Mouse (Mus musculus): ENCODE data around the gene Tomm40l.
A peak's percentile ranks its signal among the peaks of the same experiment; 100 is the strongest.

Tomm40l gene

DNA sequence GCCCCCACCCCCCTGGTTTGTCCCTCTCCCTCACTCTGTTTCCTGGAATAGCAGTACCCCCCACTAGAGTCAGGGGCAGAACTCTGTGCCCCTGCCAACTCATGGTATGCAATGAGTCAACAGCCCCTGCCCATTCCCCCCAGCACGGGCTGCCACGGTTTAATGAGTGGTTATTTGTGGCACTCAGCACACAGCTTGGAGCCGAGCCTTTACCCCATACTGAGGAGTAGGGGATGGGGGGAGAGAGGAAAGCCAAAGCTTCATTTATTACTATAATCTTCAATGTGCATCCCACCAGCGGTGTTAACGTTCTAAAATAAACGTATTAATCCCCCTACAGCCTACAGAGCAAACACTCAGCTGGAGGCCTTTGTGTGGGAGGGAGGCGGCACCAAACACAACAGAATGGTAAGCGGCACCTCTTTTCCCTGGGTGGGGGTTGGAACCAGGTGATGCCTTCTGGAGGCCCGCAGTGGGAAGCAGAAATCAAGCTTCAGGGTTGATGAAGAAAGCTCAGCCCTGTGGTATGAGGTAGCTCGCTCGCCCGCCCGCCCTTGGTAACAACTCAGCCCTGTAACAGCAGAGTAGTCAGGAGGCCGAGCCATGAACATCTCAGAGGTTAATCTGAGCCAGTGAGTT is 32.7 kb downstream of the Tomm40l start:
- no peak for DNase-seq

- DNase-seq, result no peak
Measured at GRCm38 (mm10) chr1:171189046-171189445, 33.3 kb downstream of the Tomm40l start.

DNA sequence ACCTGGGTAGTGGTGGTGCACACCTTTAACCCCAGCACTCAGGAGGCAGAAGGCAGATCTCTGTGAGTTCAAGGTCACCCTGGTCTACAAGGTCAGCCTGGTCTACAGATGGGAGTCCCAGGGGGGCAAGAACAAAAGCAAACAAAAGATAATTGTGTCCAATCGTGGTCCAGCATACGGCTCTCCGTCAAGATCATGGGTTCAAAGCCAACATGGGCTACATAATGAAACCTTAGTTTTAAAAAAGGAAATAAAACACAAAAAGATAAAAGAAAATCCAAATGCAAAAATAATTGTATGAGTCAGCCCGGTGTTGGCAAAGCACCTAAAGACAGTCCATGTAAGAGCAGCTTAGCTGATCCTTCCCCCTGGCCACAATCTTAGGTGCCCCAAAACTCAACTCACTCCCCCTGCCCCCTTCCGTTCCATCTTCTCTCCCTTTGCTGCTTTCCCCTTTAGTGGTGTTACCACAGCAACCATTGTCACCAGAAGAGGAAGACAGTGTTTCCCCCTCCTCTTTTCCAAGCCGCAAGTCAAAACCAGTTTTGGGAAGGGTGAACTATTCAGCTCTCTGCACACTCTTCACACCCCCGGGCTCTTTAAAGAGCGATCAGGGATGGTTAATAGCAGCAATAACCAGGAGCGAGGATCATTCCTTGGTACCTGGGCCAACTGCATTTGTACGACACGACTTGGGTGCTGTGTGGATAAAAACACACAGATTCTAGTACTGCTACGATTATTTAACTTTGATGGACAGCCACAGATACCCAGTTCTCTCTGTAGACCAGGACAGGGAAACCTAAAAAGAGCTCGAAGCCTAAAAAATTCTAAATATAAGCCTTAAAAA is 34.2 kb downstream of the Tomm40l start:
- DNase-seq, result no peak

DNA sequence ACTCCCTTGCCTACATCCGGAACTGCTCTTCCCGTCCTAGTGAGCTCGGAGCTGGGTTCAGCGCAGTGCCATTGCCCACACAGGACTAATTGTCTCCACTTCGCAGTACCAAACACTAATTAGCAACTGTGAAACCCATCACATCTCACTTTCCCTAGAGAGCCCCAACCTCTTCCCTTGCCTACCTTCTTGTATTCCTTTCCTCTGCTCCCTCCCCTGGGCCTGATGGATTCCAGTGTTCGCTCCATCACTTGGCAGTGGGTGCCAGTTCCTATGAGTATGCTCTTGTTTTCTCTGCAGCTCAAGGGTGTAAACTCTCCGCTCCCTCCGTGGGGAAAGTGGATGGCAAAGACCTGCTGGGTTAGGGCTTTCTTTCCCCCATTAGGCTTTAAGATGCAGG is 36.7 kb downstream of the Tomm40l start:
- no peak for DNase-seq

DNA sequence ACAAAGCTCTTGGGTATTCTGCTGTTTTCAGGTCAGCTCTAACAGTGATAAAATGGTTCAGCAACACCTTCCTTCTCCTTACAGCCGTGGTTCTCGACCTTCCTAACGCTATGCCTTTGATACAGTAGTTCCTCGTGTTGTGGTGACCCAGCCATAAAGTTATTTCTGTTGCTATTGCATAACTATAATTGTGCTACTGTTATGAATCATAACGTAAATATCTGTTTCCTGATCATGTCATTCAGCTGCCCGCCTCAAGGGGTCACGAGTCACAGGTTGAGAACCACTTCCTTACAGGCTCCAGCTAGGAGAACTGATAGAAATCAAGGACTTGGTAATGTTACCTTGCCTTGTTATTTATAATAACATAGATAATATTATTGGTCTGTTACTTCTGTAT is 38.0 kb downstream of the Tomm40l start:
- DNase-seq, result peak; percentile 56

DNA sequence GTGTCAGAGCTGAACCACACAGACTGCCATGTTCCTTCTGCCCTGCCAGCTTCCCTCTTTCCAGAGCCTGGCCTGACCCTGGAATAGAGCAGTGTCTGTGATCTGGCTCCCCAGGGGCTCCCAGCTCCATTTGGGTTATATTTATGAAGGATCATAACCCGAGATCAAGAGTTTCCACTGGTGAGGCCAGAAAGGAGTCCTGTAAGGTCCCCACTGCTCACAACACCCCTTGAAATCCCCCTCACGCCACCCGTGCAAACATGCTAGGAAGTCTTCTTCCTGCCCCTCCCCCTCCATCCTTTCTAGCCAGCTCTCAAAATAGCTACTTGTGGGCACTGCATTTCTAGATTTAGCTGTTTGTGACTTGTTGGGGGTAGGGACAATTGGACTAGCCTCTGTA is 38.7 kb downstream of the Tomm40l start:
- no peak for DNase-seq

- no peak for DNase-seq
Measured at GRCm38 (mm10) chr1:171183025-171183424, 39.3 kb downstream of the Tomm40l start.

GRCm38 (mm10) chr1:171179487-171180171 is 42.7 kb downstream of the Tomm40l start:
- no peak for DNase-seq

DNA sequence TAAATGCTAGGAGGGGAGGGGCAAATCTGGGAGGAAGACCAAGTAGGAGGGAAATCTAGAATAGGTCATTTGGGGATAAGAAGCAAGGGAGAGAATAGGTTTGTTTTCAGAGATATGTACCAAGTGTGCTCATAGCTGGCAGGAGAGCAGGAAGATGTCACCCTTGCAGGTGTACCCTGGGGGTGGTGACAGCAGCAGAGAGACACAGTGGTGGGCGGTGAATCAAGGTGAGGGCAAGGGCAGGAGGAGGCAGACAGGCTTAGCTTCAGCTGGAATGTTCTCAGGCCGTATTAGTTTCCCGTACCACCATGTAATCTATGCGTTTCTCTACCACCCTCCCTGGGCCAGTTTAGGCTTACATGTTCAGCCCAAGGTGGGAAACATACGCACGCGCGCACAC is 49.5 kb downstream of the Tomm40l start:
- no peak for DNase-seq

GRCm38 (mm10) chr1:171171138-171171537 is 51.2 kb downstream of the Tomm40l start:
- DNase-seq, result no peak

DNA sequence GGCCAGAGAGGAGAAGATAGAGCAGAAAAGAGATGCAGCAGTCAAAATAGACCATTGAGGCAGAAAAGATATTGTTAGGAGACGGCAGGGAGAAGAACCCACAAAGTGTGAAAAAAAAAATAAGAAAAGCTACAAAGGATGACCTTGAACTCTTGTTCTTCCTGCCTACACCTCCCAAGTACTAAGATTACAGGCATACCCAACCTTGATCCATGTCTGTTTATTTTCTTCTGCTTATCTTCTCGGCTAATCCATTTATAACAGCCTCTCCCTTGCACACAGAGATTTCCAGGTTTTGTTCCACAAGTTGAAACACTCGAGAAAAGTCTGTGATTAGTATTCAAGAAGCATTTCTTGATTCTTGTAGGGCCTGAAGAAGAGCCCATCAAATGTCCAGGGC is 52.4 kb downstream of the Tomm40l start:
- no peak for DNase-seq

DNA sequence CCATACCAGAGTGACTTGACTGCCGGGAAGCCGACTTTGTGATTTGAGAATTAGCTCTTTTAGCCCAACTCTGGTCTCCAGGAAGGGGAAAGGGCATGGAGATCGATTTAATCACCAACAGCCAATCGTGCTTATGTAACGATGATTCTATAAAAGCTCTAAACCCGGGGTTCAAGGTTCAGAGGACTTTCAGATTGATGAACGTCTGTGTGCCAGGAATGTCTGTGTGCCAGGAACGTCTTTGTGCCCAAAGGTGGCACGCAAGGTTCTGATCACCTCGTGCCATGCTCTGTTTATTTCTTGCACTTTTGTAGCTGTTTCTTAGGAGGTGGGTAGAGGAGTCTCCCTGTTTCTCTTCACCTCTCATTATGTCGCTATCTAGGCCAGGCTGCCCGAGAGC is 53.4 kb downstream of the Tomm40l start:
- DNase-seq, result no peak
